Mouse (Mus musculus): ENCODE measurements around the gene Epha8.

The Epha8 gene

DNA sequence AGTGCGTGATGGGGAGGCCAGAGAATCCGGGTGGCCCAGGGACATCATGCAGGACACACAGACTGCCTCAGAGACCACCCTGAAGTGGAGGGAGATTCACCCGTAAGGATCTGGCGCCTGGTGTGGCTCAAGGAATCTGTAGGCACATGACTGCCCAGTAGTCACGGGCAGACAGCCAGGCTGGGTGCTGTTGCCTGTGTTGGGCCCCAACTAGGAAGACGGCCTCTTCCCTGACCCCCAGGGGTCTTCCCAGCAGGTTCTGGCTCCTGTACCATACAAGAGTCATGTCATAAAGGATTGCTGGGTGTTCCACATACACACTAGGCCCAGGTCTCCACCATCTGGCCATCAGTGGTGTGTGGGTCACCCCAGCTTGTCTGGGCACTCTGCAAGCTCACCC, 2.1 kb downstream of the Epha8 start:
- DNase-seq: no peak

- DNase-seq: no peak
Measured at GRCm38 (mm10) chr4:136949266-136949989, 7.2 kb downstream of the Epha8 start.

- DNase-seq: no peak
Measured at GRCm38 (mm10) chr4:136945397-136945796, 11.2 kb downstream of the Epha8 start.

GRCm38 (mm10) chr4:136944558-136945350, 11.9 kb downstream of the Epha8 start:
- no peak for DNase-seq

DNA sequence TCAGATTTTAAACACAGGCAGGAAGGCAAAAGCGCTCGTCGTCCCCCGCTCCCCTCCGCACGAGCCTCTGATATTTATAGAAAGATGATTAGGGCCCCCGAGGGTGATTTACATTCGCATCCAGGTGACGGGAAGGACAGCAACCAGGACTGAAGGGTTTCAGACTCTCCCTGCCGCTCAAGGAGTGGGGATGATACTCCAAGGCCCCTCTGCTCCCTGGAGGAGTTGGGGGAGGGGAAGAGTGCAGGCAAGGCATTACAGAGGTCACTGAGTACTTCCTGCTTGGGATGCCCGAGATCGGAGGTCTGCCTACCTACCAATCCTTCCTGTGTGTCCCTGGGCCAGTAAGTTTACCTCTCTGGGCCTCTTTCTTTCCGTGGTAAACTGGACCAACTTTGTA, 13.4 kb downstream of the Epha8 start:
- no peak for DNase-seq

DNA sequence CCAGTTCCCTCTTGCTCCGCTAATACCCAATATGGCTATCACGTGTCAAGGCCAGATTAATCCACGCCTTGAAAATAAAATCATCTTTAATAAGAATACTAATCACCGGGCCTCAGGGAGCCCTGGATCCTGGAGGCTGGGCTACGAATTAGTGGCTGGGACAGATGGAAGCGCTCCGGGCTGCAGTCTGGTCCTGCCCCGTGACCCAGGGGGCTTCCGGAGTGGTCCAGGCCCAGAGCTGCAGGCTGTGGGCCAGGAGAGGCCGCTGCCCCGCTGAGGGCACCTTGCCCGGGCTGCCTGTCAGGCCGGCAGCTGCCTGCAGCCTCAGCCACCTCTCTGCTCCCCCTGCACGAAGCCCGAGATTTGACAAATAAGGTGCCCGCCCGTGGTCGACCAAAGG, 13.9 kb downstream of the Epha8 start:
- DNase-seq: no peak

GRCm38 (mm10) chr4:136937935-136938334, 18.7 kb downstream of the Epha8 start:
- no peak for DNase-seq

GRCm38 (mm10) chr4:136937344-136937743, 19.3 kb downstream of the Epha8 start:
- no peak for DNase-seq

DNA sequence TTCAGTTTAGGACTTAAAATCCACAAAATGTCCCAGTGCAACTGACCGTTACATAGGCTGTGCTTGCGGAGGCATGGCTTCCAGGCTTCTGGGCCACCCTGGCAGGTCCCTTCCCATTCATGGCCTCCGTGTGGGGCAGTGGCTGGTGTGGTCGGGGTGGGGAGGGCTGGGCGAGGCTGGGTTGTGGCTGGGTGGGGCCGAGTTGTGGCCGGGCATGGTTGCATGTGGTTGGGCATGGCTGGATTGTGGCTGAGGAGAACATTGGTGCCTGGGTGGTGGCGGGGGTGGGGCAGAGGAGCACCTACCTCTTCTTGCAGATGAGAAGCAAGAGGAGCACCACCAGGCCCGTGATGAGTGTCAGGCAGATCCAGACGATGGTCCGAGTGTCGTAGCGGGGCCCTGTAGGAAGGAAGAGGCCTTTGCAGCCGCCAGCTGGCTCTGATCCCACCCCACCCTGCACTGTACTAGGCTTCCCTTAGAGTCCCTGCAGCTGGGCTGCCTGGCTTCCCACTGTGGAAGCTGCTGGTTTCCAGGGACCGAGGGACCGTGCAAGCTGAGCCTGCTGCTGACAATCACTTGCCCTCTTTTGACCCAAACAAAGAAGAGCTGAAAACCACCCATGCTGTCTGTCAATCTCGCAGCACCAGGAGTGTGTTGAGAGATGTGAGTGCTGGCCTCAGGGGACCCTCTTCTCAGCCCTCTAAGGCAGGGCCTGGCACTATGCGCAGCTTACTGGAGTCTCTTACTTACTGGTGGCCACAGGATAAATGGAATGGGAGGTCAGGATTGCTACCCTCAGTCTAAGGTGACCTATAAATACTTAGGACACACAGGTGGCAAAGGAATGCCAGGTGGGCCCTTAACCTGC, 21.6 kb downstream of the Epha8 start:
- DNase-seq: no peak

DNA sequence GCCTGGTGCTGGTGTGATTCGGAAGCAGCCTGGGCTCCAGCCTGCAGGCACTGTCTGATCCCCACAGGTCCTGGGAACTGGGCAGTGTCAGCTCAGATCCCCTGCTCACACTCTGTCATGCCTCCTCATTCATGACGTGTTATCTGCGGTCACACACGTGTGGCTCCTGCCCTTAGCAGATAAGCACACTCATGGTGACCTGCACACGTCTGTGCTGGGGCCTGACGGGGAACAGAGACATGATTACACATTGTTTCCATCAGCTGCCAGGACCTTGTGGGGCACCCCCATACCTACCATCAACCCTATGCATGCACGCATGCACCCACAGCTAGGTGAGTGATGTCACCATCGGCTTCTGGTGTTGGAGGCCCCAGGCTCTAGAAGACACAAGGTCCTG, 26.1 kb downstream of the Epha8 start:
- DNase-seq: no peak

- no peak for DNase-seq
Measured at GRCm38 (mm10) chr4:136928928-136929327, 27.7 kb downstream of the Epha8 start.

DNA sequence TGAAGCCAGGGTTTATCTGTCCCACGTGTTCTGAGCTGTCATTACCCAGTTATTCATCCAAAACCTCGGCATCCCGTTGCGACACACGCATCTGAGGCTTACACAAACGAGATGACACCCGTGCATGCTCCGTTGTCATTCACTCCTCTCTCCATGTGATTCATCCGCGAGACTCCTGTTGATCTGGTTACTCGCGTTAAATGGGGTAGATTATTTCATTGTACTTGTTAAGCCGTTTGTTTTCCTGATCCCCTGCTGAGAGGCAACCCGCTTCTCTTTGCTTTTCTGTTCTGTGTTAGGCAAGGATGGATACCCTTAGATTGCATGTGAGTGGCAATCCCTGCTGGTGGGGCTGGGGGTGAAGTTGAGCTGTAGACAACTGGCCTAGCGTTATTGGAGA, 30.8 kb downstream of the Epha8 start:
- no peak for DNase-seq

- DNase-seq: no peak
Measured at GRCm38 (mm10) chr4:136924529-136924928, 32.1 kb downstream of the Epha8 start.

GRCm38 (mm10) chr4:136919526-136919925, 37.1 kb downstream of the Epha8 start:
- DNase-seq: no peak

DNA sequence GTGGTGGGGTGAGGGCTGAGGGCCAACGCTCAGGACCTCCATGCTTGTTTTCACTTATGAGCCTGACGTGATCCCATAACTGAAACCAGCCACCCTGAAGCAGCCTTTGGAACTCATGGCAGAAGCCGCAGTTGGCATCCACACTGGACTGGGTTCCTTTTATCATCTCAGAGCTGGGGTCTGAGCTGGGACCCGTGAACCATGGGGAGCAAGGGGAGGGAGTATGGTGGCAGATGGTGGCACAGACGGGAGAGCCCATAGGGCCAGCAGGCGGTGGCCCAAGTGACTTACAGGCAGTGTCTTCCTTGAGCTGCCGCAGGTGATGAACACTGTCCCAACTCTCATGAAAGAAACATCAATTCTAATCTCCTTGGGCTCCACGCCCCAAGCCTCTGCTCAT, 37.8 kb downstream of the Epha8 start:
- DNase-seq: no peak

DNA sequence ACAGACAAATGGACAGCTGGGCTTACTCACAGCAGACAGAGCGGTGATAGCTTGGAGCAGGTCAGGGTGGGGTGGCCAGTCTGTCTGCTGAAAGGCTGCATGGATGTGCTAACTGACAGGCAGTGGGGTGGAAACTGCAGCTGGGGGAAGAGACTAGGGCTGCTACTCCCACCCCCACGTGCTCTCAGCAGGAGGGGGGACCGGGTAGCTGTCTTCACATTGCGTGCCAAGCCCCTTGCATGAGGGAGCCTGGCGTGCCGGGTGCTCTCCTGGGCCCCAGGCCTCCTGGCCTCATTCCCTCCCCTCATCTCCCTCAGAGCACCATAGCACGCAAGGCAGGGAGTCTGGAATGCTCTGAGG, 39.5 kb downstream of the Epha8 start:
- DNase-seq: no peak

DNA sequence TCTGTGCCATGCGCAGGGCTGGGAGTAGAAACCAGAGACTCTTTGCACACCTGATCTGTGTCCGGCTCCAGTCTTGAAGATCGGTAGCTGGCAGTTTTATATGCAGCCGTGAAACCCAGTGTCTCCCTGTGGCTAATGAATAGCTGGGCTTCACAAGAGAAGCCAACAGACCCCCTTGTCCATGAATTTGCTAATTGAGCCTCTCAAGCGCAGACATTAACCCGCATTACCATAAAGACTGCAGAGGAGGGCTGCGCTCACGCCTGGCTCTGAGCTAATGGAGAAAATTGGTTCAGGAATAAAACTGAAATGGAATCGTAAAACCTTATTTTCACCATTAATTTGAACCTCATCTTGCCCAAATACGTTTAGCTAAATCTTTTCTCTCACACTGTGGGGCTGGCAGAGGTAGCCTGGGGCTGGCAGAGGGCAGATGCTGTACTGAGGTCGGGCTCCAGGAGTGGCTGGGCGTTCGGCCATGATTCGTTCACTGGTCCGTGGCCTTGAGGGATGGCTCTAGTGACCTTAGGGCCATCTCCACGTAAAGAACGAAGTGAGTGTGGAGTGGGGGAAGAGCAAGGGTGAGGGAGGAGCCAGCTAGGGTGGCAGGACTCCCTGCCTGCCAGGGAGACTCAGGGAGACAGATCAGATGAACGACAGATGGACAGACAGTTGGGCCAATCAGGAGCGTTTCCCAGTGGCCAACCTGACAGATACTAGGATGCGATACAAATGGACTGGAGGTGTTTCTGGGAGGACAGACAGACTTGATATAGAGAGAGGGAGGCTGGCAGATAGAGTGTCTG, 40.1 kb downstream of the Epha8 start:
- no peak for DNase-seq

DNA sequence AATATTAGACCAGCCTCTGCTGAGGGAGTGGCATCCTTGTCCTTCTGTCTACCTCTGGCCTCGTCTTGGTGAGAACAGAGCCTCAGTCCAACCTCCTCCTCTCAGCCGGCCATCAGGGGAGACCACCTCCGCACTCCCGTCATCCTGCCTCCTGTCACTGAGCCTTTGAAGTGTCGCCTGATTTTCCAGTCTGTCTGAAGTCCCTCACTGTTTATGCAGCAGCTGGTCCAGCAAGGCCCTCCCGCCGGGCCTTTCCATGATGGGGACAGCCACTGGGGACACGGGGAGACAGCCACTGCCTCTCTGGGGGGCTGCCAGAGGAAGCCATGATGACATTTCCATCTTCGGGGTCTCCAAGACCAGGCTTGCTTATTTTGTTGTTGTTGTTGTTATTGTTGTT, 43.8 kb downstream of the Epha8 start:
- no peak for DNase-seq

- DNase-seq: no peak
Measured at GRCm38 (mm10) chr4:136911804-136912203, 44.8 kb downstream of the Epha8 start.

DNA sequence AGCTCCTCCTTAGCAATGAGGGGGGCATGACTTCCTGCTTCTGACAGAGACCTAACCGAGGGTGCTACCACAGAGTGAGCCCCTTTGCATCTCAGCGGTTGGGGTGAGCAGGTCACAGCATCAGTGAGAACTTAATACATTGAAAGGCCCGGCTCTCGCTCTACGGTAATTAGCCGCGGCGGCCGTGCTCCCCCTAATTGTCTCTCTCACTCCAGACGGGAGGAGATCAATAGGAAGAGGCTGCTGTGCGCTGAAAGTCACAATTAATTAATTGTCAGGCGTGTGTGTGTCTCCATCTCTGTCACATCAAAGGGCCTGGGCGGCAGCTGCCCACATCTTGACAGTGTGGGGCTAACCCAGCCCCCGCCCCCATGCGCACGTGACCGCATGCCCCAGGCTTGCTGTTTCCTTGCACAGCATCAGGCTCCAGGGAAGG, 45.4 kb downstream of the Epha8 start:
- no peak for DNase-seq

GRCm38 (mm10) chr4:136907809-136908208, 48.8 kb downstream of the Epha8 start:
- DNase-seq: no peak

GRCm38 (mm10) chr4:136907033-136907432, 49.6 kb downstream of the Epha8 start:
- DNase-seq: no peak

Data from right cerebral cortex, postnatal 14 days (tissue).